Mouse (Mus musculus): Measurements from ENCODE around the gene Ndufb6. TPM values are rescaled to one million over a fixed set of nuclear protein-coding genes. Genes with fewer than 3 reads are reported as not detected.

Ndufb6 gene
- polyA plus RNA-seq, 1 experiment from 2014 or later, result 288 TPM

- Histone ChIP-seq H3K9me3 (no peaks in the 10 kb centered on the region), H3K4me3 (no peak overlapping the region), H3K27ac (no peak overlapping the region), H3K9ac (no peak overlapping the region), H3K4me2 (no peak overlapping the region), H3K27me3 (no peaks in the 10 kb centered on the region), H3K4me1 (peaks cover 4% of the 10 kb centered on the region; the same call in 1 of the 2 replicates), H3K36me3 (no peaks in the 10 kb centered on the region)
- WGBS, result 81% methylated on average over 8 of the region's 8 CpGs
- ATAC-seq (ENCODE audit: borderline replicate concordance, extremely low read depth, low FRiP score, low TSS enrichment), result no peak
Measured at GRCm38 (mm10) chr4:40244035-40244434, 35.2 kb downstream of the Ndufb6 start.

GRCm38 (mm10) chr4:40243006-40243405 lies 36.2 kb downstream of the Ndufb6 start:
- ATAC-seq (ENCODE audit: borderline replicate concordance, extremely low read depth, low FRiP score, low TSS enrichment), result no peak
- H3K9me3 ChIP-seq, result no peaks in the 10 kb centered on the region
- H3K4me3 ChIP-seq, result no peak overlapping the region
- no peak overlapping the region for H3K27ac ChIP-seq
- WGBS, result 81% methylated on average over 4 of the region's 4 CpGs
- no peaks in the 10 kb centered on the region for H3K27me3 ChIP-seq
- no peaks in the 10 kb centered on the region for H3K36me3 ChIP-seq
- H3K4me1 ChIP-seq, result peaks cover 9% of the 10 kb centered on the region
- H3K4me2 ChIP-seq, result no peak overlapping the region
- H3K9ac ChIP-seq, result no peak overlapping the region

GRCm38 (mm10) chr4:40241928-40242327 lies 37.3 kb downstream of the Ndufb6 start:
- Histone ChIP-seq H3K4me1 (peaks cover 9% of the 10 kb centered on the region), H3K9ac (no peak overlapping the region), H3K27me3 (no peaks in the 10 kb centered on the region), H3K9me3 (no peaks in the 10 kb centered on the region), H3K27ac (no peak overlapping the region), H3K36me3 (no peaks in the 10 kb centered on the region), H3K4me2 (no peak overlapping the region), H3K4me3 (no peak overlapping the region)
- 47% methylated on average over 6 of the region's 6 CpGs for WGBS
- ATAC-seq (ENCODE audit: borderline replicate concordance, extremely low read depth, low FRiP score, low TSS enrichment), result no peak

- H3K4me2 ChIP-seq, result peak overlapping the region; percentile 72
- peak overlapping the region; percentile 62 for H3K4me3 ChIP-seq
- ATAC-seq (ENCODE audit: borderline replicate concordance, extremely low read depth, low FRiP score, low TSS enrichment), result peak; percentile 32; the same call in 1 of the 2 replicates
- WGBS, result 44% methylated on average over 5 of the region's 5 CpGs
- H3K9ac ChIP-seq, result peak overlapping the region; percentile 49; the same call in 1 of the 2 replicates
- H3K9me3 ChIP-seq, result no peaks in the 10 kb centered on the region
- no peak overlapping the region for H3K27ac ChIP-seq
- H3K36me3 ChIP-seq, result no peaks in the 10 kb centered on the region
- peaks cover 9% of the 10 kb centered on the region for H3K4me1 ChIP-seq
- no peaks in the 10 kb centered on the region for H3K27me3 ChIP-seq
Measured at GRCm38 (mm10) chr4:40240272-40240744, 38.9 kb downstream of the Ndufb6 start.

- peak; percentile 71 for ATAC-seq (ENCODE audit: borderline replicate concordance, extremely low read depth, low FRiP score, low TSS enrichment)
- H3K27ac ChIP-seq, result peak within 1 kb of the TSS; percentile 77
- peak within 1 kb of the TSS; percentile 49 for H3K9ac ChIP-seq
- H3K4me2 ChIP-seq, result peak within 1 kb of the TSS; percentile 72
- H3K4me3 ChIP-seq, result peak within 1 kb of the TSS; percentile 62
- 2% methylated on average over 35 of the region's 35 CpGs for WGBS
- no peaks in the 10 kb centered on the region for H3K36me3 ChIP-seq
- peaks cover 9% of the 10 kb centered on the region for H3K4me1 ChIP-seq
- no peaks in the 10 kb centered on the region for H3K27me3 ChIP-seq
- no peaks in the 10 kb centered on the region for H3K9me3 ChIP-seq
Measured at GRCm38 (mm10) chr4:40239409-40240271, 39.6 kb downstream of the Ndufb6 start, which contains the start of gene Ddx58. Gene Ddx58, minus strand, starts transcription at chr4:40239828.

GRCm38 (mm10) chr4:40238483-40239408 lies 40.5 kb downstream of the Ndufb6 start:
- peaks cover 9% of the 10 kb centered on the region for H3K4me1 ChIP-seq
- H3K36me3 ChIP-seq, result no peaks in the 10 kb centered on the region
- H3K27ac ChIP-seq, result peak overlapping the region; percentile 77
- peak overlapping the region; percentile 49 for H3K9ac ChIP-seq
- H3K9me3 ChIP-seq, result no peaks in the 10 kb centered on the region
- H3K4me2 ChIP-seq, result peak overlapping the region; percentile 72
- H3K4me3 ChIP-seq, result peak overlapping the region; percentile 62
- 2% methylated on average over 17 of the region's 17 CpGs for WGBS
- no peaks in the 10 kb centered on the region for H3K27me3 ChIP-seq
- ATAC-seq (ENCODE audit: borderline replicate concordance, extremely low read depth, low FRiP score, low TSS enrichment), result peak; percentile 70; the same call in 1 of the 2 replicates

GRCm38 (mm10) chr4:40236829-40237228 lies 42.4 kb downstream of the Ndufb6 start:
- H3K27me3 ChIP-seq, result no peaks in the 10 kb centered on the region
- WGBS, result 83% methylated on average over 4 of the region's 4 CpGs
- no peaks in the 10 kb centered on the region for H3K36me3 ChIP-seq
- no peak overlapping the region for H3K4me3 ChIP-seq
- ATAC-seq (ENCODE audit: borderline replicate concordance, extremely low read depth, low FRiP score, low TSS enrichment), result no peak
- H3K27ac ChIP-seq, result no peak overlapping the region
- H3K4me2 ChIP-seq, result no peak overlapping the region
- no peak overlapping the region for H3K9ac ChIP-seq
- peaks cover 9% of the 10 kb centered on the region for H3K4me1 ChIP-seq
- no peaks in the 10 kb centered on the region for H3K9me3 ChIP-seq

GRCm38 (mm10) chr4:40234256-40234655 lies 45.0 kb downstream of the Ndufb6 start:
- Histone ChIP-seq H3K9me3 (no peaks in the 10 kb centered on the region), H3K27ac (no peak overlapping the region), H3K4me2 (no peak overlapping the region), H3K4me1 (peaks cover 5% of the 10 kb centered on the region), H3K27me3 (no peaks in the 10 kb centered on the region), H3K9ac (no peak overlapping the region), H3K36me3 (no peaks in the 10 kb centered on the region), H3K4me3 (no peak overlapping the region)
- no peak for ATAC-seq (ENCODE audit: borderline replicate concordance, extremely low read depth, low FRiP score, low TSS enrichment)
- WGBS, result 73% methylated on average over 6 of the region's 6 CpGs

- Histone ChIP-seq H3K36me3 (no peaks in the 10 kb centered on the region), H3K9me3 (no peaks in the 10 kb centered on the region), H3K27ac (no peak overlapping the region), H3K4me1 (no peaks in the 10 kb centered on the region), H3K9ac (no peak overlapping the region), H3K4me3 (no peak overlapping the region), H3K4me2 (no peak overlapping the region), H3K27me3 (no peaks in the 10 kb centered on the region)
- WGBS, result 93% methylated on average over 7 of the region's 7 CpGs
- ATAC-seq (ENCODE audit: borderline replicate concordance, extremely low read depth, low FRiP score, low TSS enrichment), result no peak
Measured at GRCm38 (mm10) chr4:40233062-40233664, 46.1 kb downstream of the Ndufb6 start.

GRCm38 (mm10) chr4:40229723-40230122 lies 49.5 kb downstream of the Ndufb6 start:
- 87% methylated on average over 6 of the region's 6 CpGs for WGBS

GRCm38 (mm10) chr4:40227886-40228285 lies 51.3 kb downstream of the Ndufb6 start:
- Histone ChIP-seq H3K4me1 (no peaks in the 10 kb centered on the region), H3K4me2 (no peak overlapping the region), H3K9ac (no peak overlapping the region), H3K36me3 (0 out of 2 replicates have a peak, but pooled peaks cover 5% of the 10 kb centered on the region), H3K27ac (no peak overlapping the region), H3K9me3 (no peaks in the 10 kb centered on the region), H3K4me3 (no peak overlapping the region), H3K27me3 (no peaks in the 10 kb centered on the region)
- no peak for ATAC-seq (ENCODE audit: borderline replicate concordance, extremely low read depth, low FRiP score, low TSS enrichment)
- 87% methylated on average over 7 of the region's 7 CpGs for WGBS

More at GRCm38 (mm10) chr4:40229723-40230122, 49.5 kb downstream of the Ndufb6 start:
- no peak overlapping the region for H3K4me2 ChIP-seq
- no peak overlapping the region for H3K9ac ChIP-seq
- no peaks in the 10 kb centered on the region for H3K27me3 ChIP-seq
- no peaks in the 10 kb centered on the region for H3K4me1 ChIP-seq
- no peak overlapping the region for H3K4me3 ChIP-seq
- no peak overlapping the region for H3K27ac ChIP-seq
- H3K9me3 ChIP-seq, result no peaks in the 10 kb centered on the region
- no peaks in the 10 kb centered on the region for H3K36me3 ChIP-seq
- no peak for ATAC-seq (ENCODE audit: borderline replicate concordance, extremely low read depth, low FRiP score, low TSS enrichment)
